Comparison of ENCODE assay signal across 1 mouse cellular context in the genomic region with DNA sequence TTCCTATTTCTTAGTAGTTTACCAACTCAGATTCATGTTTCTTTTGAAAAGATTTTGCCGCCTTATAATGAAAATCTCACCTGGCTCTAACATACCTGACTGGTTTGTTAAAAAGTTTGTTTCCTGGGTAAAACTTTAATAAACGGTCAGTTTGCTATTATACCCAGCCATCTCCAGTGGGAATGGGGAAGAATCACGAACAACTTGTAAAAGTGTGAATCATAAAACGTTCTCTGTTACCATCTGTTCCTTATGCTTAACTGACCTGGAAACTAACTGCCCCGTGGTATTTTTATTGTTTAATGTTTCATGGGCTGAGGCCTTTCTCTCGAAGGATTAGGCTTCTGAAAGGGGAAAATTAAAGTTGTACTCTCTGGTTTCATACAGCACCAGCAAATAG.
TF ChIP-seq lines count a peak whose summit lies in the region.

No protein-coding gene starts in this region.

TF ChIP-seq in MEL, 35 proteins besides CTCF, POLR2A, EP300 and RAD21 (continued from another document):
- TF ChIP-seq MEF2A (IDR thresholded peaks at IDR 0.05; ENCODE audit: extremely low read depth, insufficient replicate concordance, low read depth, low read length, poor library complexity, severe bottlenecking) (no peak), GABPA (IDR thresholded peaks at IDR 0.05; ENCODE audit: low read depth, low read length) (no peak), NRF1 (IDR thresholded peaks at IDR 0.05; ENCODE audit: insufficient read depth, low read depth, low read length, poor library complexity, severe bottlenecking) (no peak), TCF12 (IDR thresholded peaks at IDR 0.05; ENCODE audit: low read depth, low read length) (no peak), GATA1 (IDR thresholded peaks at IDR 0.05; ENCODE audit: low read depth, low read length) (no peak), KAT2A (conservative IDR thresholded peaks at IDR 0.05; ENCODE audit: low read depth, low read length) (no peak), SIN3A (IDR thresholded peaks at IDR 0.05; ENCODE audit: low read length) (no peak)
TF ChIP-seq in MEL: peak in this region for 3.
